ENCODE assay signal across 7 mouse cellular contexts in the genomic region with DNA sequence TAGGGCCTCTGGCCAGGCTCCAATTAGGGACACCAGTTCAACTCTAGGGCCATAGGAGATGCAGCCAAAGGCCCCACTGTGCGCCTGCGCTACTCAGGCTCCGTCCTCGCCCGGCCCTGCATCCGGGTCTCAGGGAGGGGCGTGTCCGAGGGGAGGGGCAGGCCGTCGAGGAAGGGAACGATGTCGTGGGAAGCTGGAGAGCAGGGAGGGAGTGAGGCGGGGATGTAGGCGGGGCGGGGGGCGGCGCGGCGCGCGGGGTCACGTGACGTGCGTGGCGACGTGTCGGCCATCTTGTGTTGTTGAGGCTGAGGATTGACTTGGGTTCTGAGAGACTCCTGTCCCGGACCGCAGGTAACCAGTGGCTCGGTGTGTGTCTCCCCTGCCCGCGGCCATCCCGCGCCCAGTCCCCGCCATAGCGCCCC. TPM values are rescaled to one million over a fixed set of nuclear protein-coding genes. Genes with fewer than 3 reads are reported as not detected.
DNase-seq lines count a peak whose midpoint lies in the region; ATAC-seq lines count a peak whose summit lies in the region.

A gene (plus strand): TSS at position 257 of the 422 bp plus-strand sequence.

- no peaks in the 10 kb centered on the region for H3K9me3 ChIP-seq in intestine, embryonic 15.5 days
- peaks cover 1% of the 10 kb centered on the region; the same call in 1 of the 2 replicates for H3K9me3 ChIP-seq in midbrain, embryonic 10.5 days (replicated peaks)

- WGBS in intestine, embryonic 15.5 days, result 0% methylated on average over 30 of the region's 36 CpGs
- 1% methylated on average over 32 of the region's 36 CpGs for WGBS in midbrain, embryonic 10.5 days

- intact Hi-C loops in gastrocnemius, postnatal 36 days (cut with DNase I), result no loop called here
- intact Hi-C loops in left cerebral cortex, postnatal 25 days (cut with DNase I), result loop anchor here (5.0 to 10.0 kb wide), 2 partner anchors 64 to 948 kb away; a partner anchor contains a TSS

- peak; percentile 100 for DNase-seq in adrenal gland, adult 2 months
- DNase-seq in embryo, embryonic 11.5 days (ENCODE audit: low read depth, low spot score), result peak; percentile 93
- DNase-seq in gastrocnemius, postnatal 36 days, result peak; percentile 96 to 97
- DNase-seq in left cerebral cortex, postnatal 25 days (ENCODE audit: low spot score in 2 of 2), result peak; percentile 91 to 96
- peak; percentile 99 for DNase-seq in midbrain, embryonic 10.5 days (ENCODE audit: low spot score)
- DNase-seq in right cerebral cortex, postnatal 4 days, result peak; percentile 97

- H3K4me1 ChIP-seq in intestine, embryonic 15.5 days (replicated peaks), result no peaks in the 10 kb centered on the region; the same call in 1 of the 2 replicates
- peaks cover 19% of the 10 kb centered on the region for H3K4me1 ChIP-seq in midbrain, embryonic 10.5 days

- H3K36me3 ChIP-seq in intestine, embryonic 15.5 days, result no peaks in the 10 kb centered on the region
- H3K36me3 ChIP-seq in midbrain, embryonic 10.5 days, result peaks cover 21% of the 10 kb centered on the region

- H3K27ac ChIP-seq in intestine, embryonic 15.5 days, result peak within 1 kb of the TSS; percentile 91
- peak within 1 kb of the TSS; percentile 96 for H3K27ac ChIP-seq in midbrain, embryonic 10.5 days (replicated peaks)

- peak; percentile 99 for ATAC-seq in intestine, embryonic 15.5 days

- H3K4me3 ChIP-seq in intestine, embryonic 15.5 days (replicated peaks), result peak within 1 kb of the TSS; percentile 99
- H3K4me3 ChIP-seq in midbrain, embryonic 10.5 days, result peak within 1 kb of the TSS; percentile 96

- peak within 1 kb of the TSS; percentile 63 for H3K4me2 ChIP-seq in intestine, embryonic 15.5 days (replicated peaks)

- no peaks in the 10 kb centered on the region for H3K27me3 ChIP-seq in intestine, embryonic 15.5 days (replicated peaks)
- H3K27me3 ChIP-seq in midbrain, embryonic 10.5 days (ENCODE audit: low read depth, poor library complexity, severe bottlenecking), result 0 out of 2 replicates have a peak, but pooled peaks cover 5% of the 10 kb centered on the region

- peak within 1 kb of the TSS; percentile 98 for H3K9ac ChIP-seq in intestine, embryonic 15.5 days

RNA-seq across cellular contexts. Expression of the gene that starts here (rescaled TPM):
- total RNA-seq in adrenal gland, adult 2 months (2021), result 10 to 100 TPM; 66.6 to 95.5 TPM
- 17.0 and 24.7 TPM in 2 replicates for polyA plus RNA-seq in adrenal gland, adult 2 months (2012; rRNA removed)
- total RNA-seq in gastrocnemius, postnatal 36 days (2021), result 10 to 100 TPM; 28.7 to 36.9 TPM
- polyA plus RNA-seq in intestine, embryonic 15.5 days (2015; fragmentation: Nextera tagmentation; extraction: Ambion mirVana), result 46.8 and 47.5 TPM in 2 replicates
- total RNA-seq in left cerebral cortex, postnatal 25 days (2021), result 100 to 1,000 TPM; 107 to 108 TPM
- 49.1 and 52.4 TPM in 2 replicates for polyA plus RNA-seq in midbrain, embryonic 10.5 days (2016; fragmentation: Nextera tagmentation; extraction: Ambion mirVana)

Comparison
In these comparisons a context has a peak if more than half of its experiments do, and no peak if none do; other contexts are left out.
1. Peak in every context shown above with its lines: DNase-seq, ATAC-seq, H3K4me3 ChIP-seq and H3K27ac ChIP-seq.